Mouse (Mus musculus) limb, embryonic 14.5 days (tissue): ENCODE data around the gene 1700021F05Rik. TPM values are rescaled to one million over a fixed set of nuclear protein-coding genes. Genes with fewer than 3 reads are reported as not detected.

Source experiments
- ATAC-seq: fragments of 200-750 bp; cut with Nextera tagmentation; 2 replicates; pipeline ENCODE4 v1.8.0; 2017; ENCODE audit warnings: low read depth, moderate number of reproducible peaks, moderate TSS enrichment; ENCODE audit not compliant: low FRiP score
- DNase-seq: peaks from one replicate; pipeline ENCODE4 v3.0.0-alpha.2; 2015; ENCODE audit warnings: low spot score
- H3K27ac ChIP-seq: fragments of 300-500 bp; sonication (generic); replicated peaks from 2 replicates; pipeline ENCODE4 v1.5.1; 2014; ENCODE audit warnings: low read depth, mild to moderate bottlenecking, low read length, moderate library complexity, mixed read lengths
- H3K27me3 ChIP-seq: fragments of 300-500 bp; sonication (generic); 2 replicates; pipeline ENCODE4 v1.6.1; 2014; ENCODE audit warnings: low read length, mixed read lengths; ENCODE audit not compliant: control insufficient read depth, insufficient read depth
- H3K36me3 ChIP-seq: fragments of 300-500 bp; sonication (generic); 2 replicates; pipeline ENCODE4 v1.6.1; 2014; ENCODE audit warnings: mild to moderate bottlenecking, low read length, moderate library complexity, mixed read lengths; ENCODE audit not compliant: control insufficient read depth, insufficient read depth
- H3K4me1 ChIP-seq: fragments of 300-500 bp; sonication (generic); 2 replicates; pipeline ENCODE4 v1.6.1; 2014; ENCODE audit warnings: antibody characterized with exemption, low read length, mixed read lengths; ENCODE audit not compliant: control insufficient read depth, insufficient read depth
- H3K4me2 ChIP-seq: fragments of 300-500 bp; sonication (generic); replicated peaks from 2 replicates; pipeline ENCODE4 v1.6.1; 2014; ENCODE audit warnings: low read depth, mild to moderate bottlenecking, low read length, moderate library complexity; ENCODE audit not compliant: severe bottlenecking
- H3K4me3 ChIP-seq: fragments of 300-500 bp; sonication (generic); replicated peaks from 2 replicates; pipeline ENCODE4 v1.5.1; 2014; ENCODE audit warnings: low read length
- H3K9ac ChIP-seq: fragments of 300-500 bp; sonication (generic); 2 replicates; pipeline ENCODE4 v1.6.1; 2014; ENCODE audit warnings: mild to moderate bottlenecking, low read depth, low read length, moderate library complexity; ENCODE audit not compliant: severe bottlenecking
- H3K9me3 ChIP-seq: fragments of 300-500 bp; sonication (generic); 2 replicates; pipeline ENCODE4 v1.6.1; 2016; ENCODE audit warnings: low read length; ENCODE audit not compliant: control insufficient read depth
- POLR2A ChIP-seq: fragments of 200-500 bp; IDR thresholded peaks from 2 replicates; pipeline ENCODE4 v1.8.0; 2012; ENCODE audit warnings: inconsistent platforms, mild to moderate bottlenecking, moderate library complexity, borderline replicate concordance; ENCODE audit not compliant: insufficient read depth, insufficient read length; ENCODE audit errors: extremely low read depth
- WGBS: fragments of 180-500 bp; shearing (Covaris S2); extraction: QIAGEN DNeasy Blood & Tissue Kit; methylation state at CpG from one replicate; pipeline ENCODE4 v1.1.7; 2014; 5-methylcytosine and 5-hydroxymethylcytosine counted together
- polyA plus RNA-seq, 2 experiments: library from polyadenylated mRNA; depleted of rRNA in 1 of 2; stranded (reverse) in 1 of 2; unstranded in 1 of 2; fragments of >200 nt; fragmentation: Nextera tagmentation in 1 of 2; extraction: Ambion mirVana in 1 of 2; gene quantifications; 2 replicates each; pipeline versions ENCODE4 v1.2.1 to v1.2.3; 2012 to 2014

Gene 1700021F05Rik
- polyA plus RNA-seq, 2 experiments, result 24.0 to 57.6 TPM

- peak; percentile 83 for DNase-seq
- TF ChIP-seq POLR2A, result no peak
- WGBS, result 3% methylated on average over 3 of the region's 3 CpGs
- Histone ChIP-seq H3K27me3 (no peaks in the 10 kb centered on the region), H3K4me3 (no peak overlapping the region), H3K4me2 (no peak overlapping the region), H3K4me1 (peaks cover 3% of the 10 kb centered on the region), H3K9ac (no peak overlapping the region), H3K36me3 (no peaks in the 10 kb centered on the region), H3K9me3 (peaks cover 11% of the 10 kb centered on the region), H3K27ac (no peak overlapping the region)
- no peak for ATAC-seq
These were observed 34.2 kb upstream of the 1700021F05Rik start for GRCm38 (mm10) chr10:43574956-43575355.

DNA sequence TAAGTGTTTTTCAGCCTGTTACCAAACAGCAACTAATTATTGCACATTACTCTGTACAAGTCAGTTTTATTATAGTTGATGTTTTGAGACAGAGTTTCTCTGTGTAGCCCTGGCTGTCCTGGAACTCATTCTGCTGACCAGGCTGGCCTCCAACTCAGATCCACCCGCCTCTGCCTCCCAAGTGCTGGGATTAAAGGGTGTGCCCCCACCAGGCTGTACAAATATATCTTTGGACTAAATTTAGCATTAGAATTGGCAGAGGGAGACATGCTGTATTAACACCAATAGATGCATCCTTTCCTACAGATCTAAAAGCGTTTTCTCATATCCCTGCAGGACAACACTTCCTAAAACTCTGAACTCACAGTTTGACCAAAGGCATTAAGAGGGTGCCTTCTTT lies 33.6 kb upstream of the 1700021F05Rik start:
- H3K4me1 ChIP-seq, result peaks cover 3% of the 10 kb centered on the region
- DNase-seq, result no peak
- no peak overlapping the region for H3K9ac ChIP-seq
- H3K36me3 ChIP-seq, result no peaks in the 10 kb centered on the region
- no peak for TF ChIP-seq POLR2A
- peaks cover 11% of the 10 kb centered on the region for H3K9me3 ChIP-seq
- ATAC-seq, result no peak
- H3K27ac ChIP-seq, result no peak overlapping the region
- 81% methylated on average over 2 of the region's 2 CpGs for WGBS
- H3K4me2 ChIP-seq, result no peak overlapping the region
- no peaks in the 10 kb centered on the region for H3K27me3 ChIP-seq
- H3K4me3 ChIP-seq, result no peak overlapping the region

DNA sequence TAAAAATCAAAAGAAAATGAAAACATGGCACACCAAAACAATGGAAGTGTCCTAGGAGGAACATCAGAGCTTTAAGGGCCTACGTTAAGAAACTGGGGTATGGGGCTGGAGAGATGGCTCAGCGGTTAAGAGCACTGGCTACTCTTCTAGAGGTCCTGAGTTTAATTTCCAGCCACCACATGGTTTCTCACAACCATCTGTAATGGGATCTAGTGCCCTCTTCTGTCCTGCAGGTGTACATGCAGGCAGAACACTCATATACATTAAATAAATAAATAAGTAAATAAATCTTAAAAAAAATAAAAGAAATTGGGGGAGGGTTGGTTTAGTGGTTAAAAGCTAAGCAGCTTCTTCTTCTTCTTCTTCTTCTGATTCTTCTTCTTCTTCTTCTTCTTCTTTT lies 20.5 kb upstream of the 1700021F05Rik start:
- Histone ChIP-seq H3K27ac (no peak overlapping the region), H3K4me1 (no peaks in the 10 kb centered on the region), H3K4me3 (no peak overlapping the region), H3K4me2 (no peak overlapping the region), H3K9me3 (no peaks in the 10 kb centered on the region), H3K36me3 (no peaks in the 10 kb centered on the region), H3K27me3 (no peaks in the 10 kb centered on the region), H3K9ac (no peak overlapping the region)
- TF ChIP-seq POLR2A, result no peak
- ATAC-seq (no peak), DNase-seq (no peak)
- WGBS, result 92% methylated on average over 2 of the region's 2 CpGs

DNA sequence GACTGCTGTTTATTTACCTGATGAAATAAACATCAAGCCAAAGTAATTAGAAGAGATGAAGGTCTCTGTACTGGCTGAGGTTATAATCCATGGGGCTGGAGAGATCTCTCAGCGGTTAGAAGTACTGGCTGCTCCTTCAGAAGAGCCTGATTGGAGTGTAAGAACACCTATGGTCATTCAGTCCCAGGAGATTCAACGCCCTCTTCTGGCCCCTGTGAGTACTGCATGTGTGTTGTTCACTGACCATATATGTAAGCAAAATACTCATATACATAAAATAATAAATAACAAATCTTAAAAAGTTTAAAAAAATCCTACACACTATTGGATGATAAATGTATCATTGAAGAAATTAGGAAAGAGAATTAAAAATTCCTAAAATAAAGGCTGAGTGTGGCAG lies 20.0 kb upstream of the 1700021F05Rik start:
- H3K27ac ChIP-seq, result no peak overlapping the region
- H3K4me2 ChIP-seq, result no peak overlapping the region
- TF ChIP-seq POLR2A, result no peak
- no peak overlapping the region for H3K4me3 ChIP-seq
- no peaks in the 10 kb centered on the region for H3K27me3 ChIP-seq
- 44% methylated on average over 2 of the region's 2 CpGs for WGBS
- ATAC-seq, result no peak
- no peaks in the 10 kb centered on the region for H3K36me3 ChIP-seq
- no peak for DNase-seq
- no peak overlapping the region for H3K9ac ChIP-seq
- no peaks in the 10 kb centered on the region for H3K4me1 ChIP-seq
- H3K9me3 ChIP-seq, result no peaks in the 10 kb centered on the region

DNA sequence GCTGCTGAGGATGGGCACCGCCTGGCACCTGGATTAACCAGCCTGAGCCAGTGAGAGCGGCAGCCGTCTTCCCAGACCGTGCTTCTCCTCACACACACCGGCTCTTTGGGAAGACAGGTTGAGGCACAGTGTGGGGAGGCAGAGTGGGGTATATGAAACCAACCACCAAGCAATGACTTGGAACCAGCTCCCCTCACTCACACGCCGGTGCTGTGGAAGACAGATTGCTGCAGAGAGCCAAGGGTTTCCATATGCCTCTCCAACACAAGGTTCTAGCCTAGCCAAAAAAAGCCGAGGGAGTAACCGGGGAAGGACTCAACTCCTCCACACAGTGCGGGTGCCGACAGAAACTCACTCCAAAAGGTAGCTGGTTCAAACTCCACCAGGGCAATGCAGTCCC lies 18.5 kb upstream of the 1700021F05Rik start:
- 78% methylated on average over 11 of the region's 11 CpGs for WGBS
- no peak for TF ChIP-seq POLR2A
- H3K27me3 ChIP-seq, result no peaks in the 10 kb centered on the region
- no peaks in the 10 kb centered on the region for H3K9me3 ChIP-seq
- DNase-seq (no peak), ATAC-seq (no peak)
- H3K4me2 ChIP-seq, result no peak overlapping the region
- no peak overlapping the region for H3K9ac ChIP-seq
- H3K36me3 ChIP-seq, result no peaks in the 10 kb centered on the region
- H3K27ac ChIP-seq, result no peak overlapping the region
- H3K4me1 ChIP-seq, result no peaks in the 10 kb centered on the region
- H3K4me3 ChIP-seq, result no peak overlapping the region

DNA sequence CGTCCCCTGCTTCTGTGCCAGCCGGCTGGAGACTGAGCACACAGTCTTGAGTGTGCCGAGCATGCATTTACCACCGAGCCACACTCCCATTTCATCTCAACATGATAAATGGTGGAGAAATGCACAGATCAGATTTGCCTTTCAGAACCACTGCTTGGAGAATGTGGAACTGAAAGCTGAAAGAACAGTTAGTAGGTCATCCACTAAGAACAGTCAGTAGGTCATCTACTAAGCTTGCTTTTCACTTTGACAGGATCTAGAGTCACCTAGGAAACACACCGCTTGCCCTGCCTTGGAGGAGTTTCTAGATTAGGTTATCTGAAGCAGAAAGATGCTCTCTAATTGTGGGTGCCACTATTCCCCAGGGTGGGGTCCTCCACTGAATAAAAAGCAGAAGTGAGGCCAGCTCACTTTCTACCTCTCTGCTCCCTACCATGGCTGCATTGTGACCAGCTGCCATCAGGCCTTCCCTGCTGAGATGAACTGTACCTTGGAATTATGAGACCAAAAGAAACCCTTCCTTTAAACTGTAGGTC lies 16.9 kb upstream of the 1700021F05Rik start:
- Histone ChIP-seq H3K4me1 (no peaks in the 10 kb centered on the region), H3K4me2 (no peak overlapping the region), H3K4me3 (no peak overlapping the region), H3K9me3 (no peaks in the 10 kb centered on the region; the same call in 1 of the 2 replicates), H3K27ac (no peak overlapping the region), H3K9ac (no peak overlapping the region), H3K36me3 (no peaks in the 10 kb centered on the region), H3K27me3 (no peaks in the 10 kb centered on the region)
- DNase-seq (no peak), ATAC-seq (no peak)
- no peak for TF ChIP-seq POLR2A
- WGBS, result 90% methylated on average over 5 of the region's 5 CpGs
